In genomic region chr8:11392739-11393138, GRCm38 (mm10) we compare ENCODE assay signal across 8 mouse cellular contexts.
DNase-seq lines count a peak whose midpoint lies in the region; ATAC-seq lines count a peak whose summit lies in the region.

No protein-coding gene starts in this region.

- ATAC-seq in forebrain, embryonic 14.5 days, result peak; percentile 66

- no peaks in the 10 kb centered on the region for H3K9me3 ChIP-seq in forebrain, embryonic 14.5 days (replicated peaks; ENCODE audit: control insufficient read depth, low read length)
- no peaks in the 10 kb centered on the region for H3K9me3 ChIP-seq in limb, embryonic 10.5 days (replicated peaks)

- no peak overlapping the region for H3K9ac ChIP-seq in forebrain, embryonic 14.5 days (ENCODE audit: low read length)

- no peak overlapping the region for H3K4me3 ChIP-seq in brown adipose tissue, adult 24 weeks (ENCODE audit: insufficient read depth, low read depth, low read length)
- no peak overlapping the region for H3K4me3 ChIP-seq in forebrain, embryonic 14.5 days (ENCODE audit: low read depth, low read length)
- no peak overlapping the region for H3K4me3 ChIP-seq in limb, embryonic 10.5 days

- intact Hi-C loops in heart, postnatal 36 days (cut with DNase I), result loop anchor here (1.0 to 2.0 kb wide), 2 partner anchors 78 to 139 kb away; no protein-coding TSS in a partner anchor

- no peaks in the 10 kb centered on the region for H3K36me3 ChIP-seq in forebrain, embryonic 14.5 days (ENCODE audit: control insufficient read depth, insufficient read depth, low read length)
- H3K36me3 ChIP-seq in limb, embryonic 10.5 days, result 0 out of 2 replicates have a peak, but pooled peaks cover 4% of the 10 kb centered on the region

- 4% methylated on average over 1 of the region's 1 CpGs for WGBS in forebrain, embryonic 14.5 days
- WGBS in limb, embryonic 10.5 days, result 2% methylated on average over 1 of the region's 1 CpGs

- H3K4me2 ChIP-seq in forebrain, embryonic 14.5 days (ENCODE audit: low read length), result no peak overlapping the region

- peak overlapping the region; percentile 97 for H3K27ac ChIP-seq in brown adipose tissue, adult 24 weeks (replicated peaks; ENCODE audit: low read depth, low read length)
- no peak overlapping the region for H3K27ac ChIP-seq in forebrain, embryonic 14.5 days (ENCODE audit: low read depth, low read length)
- no peak overlapping the region for H3K27ac ChIP-seq in limb, embryonic 10.5 days

- peak; percentile 67 to 72 for DNase-seq in right cerebral cortex, adult 2 months (ENCODE audit: low spot score in 2 of 2)
- DNase-seq in right cerebral cortex, postnatal 36 days (ENCODE audit: low spot score in 2 of 2), result no peak
- DNase-seq in forebrain, embryonic 14.5 days (ENCODE audit: low spot score), result peak; percentile 73
- DNase-seq in heart, postnatal 36 days, result peak; percentile 86 to 90
- DNase-seq in limb, embryonic 10.5 days (ENCODE audit: low spot score), result peak; percentile 86
- DNase-seq in ovary, adult 18-20 months (ENCODE audit: low spot score), result peak; percentile 28
- peak; percentile 73 to 74 for DNase-seq in urinary bladder, postnatal 36 days (ENCODE audit: low spot score in 2 of 2)

- H3K27me3 ChIP-seq in forebrain, embryonic 14.5 days (replicated peaks; ENCODE audit: control insufficient read depth, insufficient read depth, low read length), result no peaks in the 10 kb centered on the region
- no peaks in the 10 kb centered on the region for H3K27me3 ChIP-seq in limb, embryonic 10.5 days (ENCODE audit: low read depth, poor library complexity, severe bottlenecking)

- H3K4me1 ChIP-seq in brown adipose tissue, adult 24 weeks (ENCODE audit: control insufficient read depth, insufficient read depth, insufficient read length, low read length), result peaks cover 64% of the 10 kb centered on the region
- no peaks in the 10 kb centered on the region for H3K4me1 ChIP-seq in forebrain, embryonic 14.5 days (ENCODE audit: control insufficient read depth, insufficient read depth, low read length)
- H3K4me1 ChIP-seq in limb, embryonic 10.5 days, result peaks cover 14% of the 10 kb centered on the region

Comparison
In these comparisons a context has a peak if more than half of its experiments do, and no peak if none do; other contexts are left out.
1. DNase-seq: peak in right cerebral cortex, adult 2 months (2 of 2), forebrain, embryonic 14.5 days (single experiment), heart, postnatal 36 days (2 of 2), limb, embryonic 10.5 days (single experiment), ovary, adult 18-20 months (single experiment) and urinary bladder, postnatal 36 days (2 of 2); none in right cerebral cortex, postnatal 36 days (0 of 2).